Mouse (Mus musculus) adrenal gland, postnatal 14 days (tissue): ENCODE results near the gene Samsn1. TPM values are rescaled to one million over a fixed set of nuclear protein-coding genes. Genes with fewer than 3 reads are reported as not detected.
"Not testable (repeated sequence)": the region's sequence is repeated elsewhere in the genome, so short reads cannot be mapped to it uniquely, and the experiment has no call there.

ENCODE experiments used
- DNase-seq: peaks from one replicate; pipeline ENCODE4 v3.0.0; 2021; ENCODE audit warnings: mixed read lengths
- total RNA-seq: library from RNA; stranded (reverse); gene quantifications from 2 replicates; pipeline ENCODE4 v1.2.3, GENCODE M21; 2021

Samsn1 gene
- total RNA-seq, 1 experiment from 2014 or later = 1.1 TPM

GRCm38 (mm10) chr16:75875896-75876295, 146.2 kb downstream of the Samsn1 start:
- peak; percentile 17 for DNase-seq

DNA sequence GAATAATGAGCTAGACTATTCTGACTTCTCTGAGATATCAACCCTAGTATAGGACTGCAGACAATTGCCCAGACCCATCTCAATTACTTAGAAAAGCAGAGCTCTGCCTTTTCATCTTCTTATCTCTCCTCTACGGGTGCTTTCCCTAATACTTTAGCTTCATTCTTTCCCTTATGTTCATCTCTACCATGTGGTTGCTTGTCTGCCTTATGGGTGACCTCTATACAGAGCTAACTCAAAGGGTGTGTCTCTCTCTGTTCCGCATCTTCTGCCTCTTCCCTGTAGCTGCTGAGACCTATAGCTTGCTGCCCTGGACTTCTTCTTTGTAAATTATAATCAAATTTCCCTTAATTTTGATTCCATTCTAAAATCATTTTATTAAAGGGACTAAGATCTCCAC, 147.6 kb downstream of the Samsn1 start:
- DNase-seq = no peak

- DNase-seq = no peak
These were observed 149.8 kb downstream of the Samsn1 start for GRCm38 (mm10) chr16:75872241-75872640.

GRCm38 (mm10) chr16:75867400-75867799, 154.7 kb downstream of the Samsn1 start:
- no peak for DNase-seq

GRCm38 (mm10) chr16:75865505-75865904, 156.6 kb downstream of the Samsn1 start:
- DNase-seq = no peak

GRCm38 (mm10) chr16:75864673-75865072, 157.4 kb downstream of the Samsn1 start:
- no peak for DNase-seq

GRCm38 (mm10) chr16:75856343-75856742, 165.7 kb downstream of the Samsn1 start:
- no peak for DNase-seq

- DNase-seq = no peak
These were observed 166.7 kb downstream of the Samsn1 start for GRCm38 (mm10) chr16:75855402-75855801.

GRCm38 (mm10) chr16:75853556-75854271, 168.4 kb downstream of the Samsn1 start:
- no peak for DNase-seq

DNA sequence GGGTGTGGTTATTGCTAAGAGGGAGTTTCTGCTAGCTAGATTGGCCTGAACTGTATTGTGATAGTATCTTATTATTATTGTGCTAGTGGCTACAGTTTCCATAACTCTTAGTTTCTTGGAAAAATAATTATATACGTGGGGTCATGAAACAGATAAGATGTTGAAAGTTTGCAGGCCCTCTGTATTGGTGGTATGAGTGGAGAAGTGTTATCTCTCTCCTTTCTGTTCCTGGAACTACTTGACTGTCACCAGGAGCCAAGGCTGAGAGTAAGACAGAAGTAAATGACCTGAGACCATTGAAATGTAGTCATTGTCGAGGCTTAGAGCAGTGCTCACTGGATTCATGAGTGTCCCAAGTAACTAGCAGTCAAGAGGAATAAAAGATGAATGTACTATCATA, 169.6 kb downstream of the Samsn1 start:
- DNase-seq = no peak

DNA sequence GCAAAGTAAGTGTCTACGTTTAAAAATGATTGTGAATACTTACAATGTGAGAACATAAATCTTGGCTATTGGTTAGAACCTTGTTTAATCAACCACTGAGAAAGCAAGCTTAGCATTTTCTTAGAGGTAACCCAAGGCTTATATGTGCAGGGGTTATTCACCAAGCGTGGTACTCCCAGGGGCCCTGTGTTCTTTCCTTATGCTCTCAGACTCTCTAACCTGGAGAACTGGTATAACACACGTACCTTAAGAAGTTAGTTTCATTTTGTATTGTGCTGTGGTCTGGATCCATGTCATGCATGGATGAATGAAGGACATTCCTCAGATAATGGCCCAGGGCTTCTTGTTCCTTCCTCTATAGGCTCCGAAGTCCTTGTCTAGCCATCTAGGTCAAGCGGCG, 173.0 kb downstream of the Samsn1 start:
- DNase-seq = no peak

DNA sequence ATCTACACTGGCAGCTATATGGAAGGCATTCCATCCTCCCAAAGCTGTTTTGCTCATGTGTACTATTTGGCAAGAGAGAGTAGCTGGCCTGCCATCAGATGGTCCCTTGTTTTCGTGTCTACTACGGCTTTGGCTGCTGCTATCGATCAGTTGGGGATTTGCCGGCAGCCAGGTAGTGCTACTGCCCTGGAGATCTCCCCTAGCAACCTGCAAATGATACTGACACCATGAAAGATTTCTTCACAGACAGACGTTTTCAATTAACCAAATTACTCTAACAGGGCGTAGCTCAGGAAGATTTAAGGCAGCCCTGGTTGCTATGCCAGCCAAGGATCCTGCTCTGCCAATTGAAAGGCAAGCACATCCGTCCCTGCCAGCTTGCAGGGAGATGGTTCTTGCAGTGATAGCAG, 178.4 kb downstream of the Samsn1 start:
- no peak for DNase-seq

DNA sequence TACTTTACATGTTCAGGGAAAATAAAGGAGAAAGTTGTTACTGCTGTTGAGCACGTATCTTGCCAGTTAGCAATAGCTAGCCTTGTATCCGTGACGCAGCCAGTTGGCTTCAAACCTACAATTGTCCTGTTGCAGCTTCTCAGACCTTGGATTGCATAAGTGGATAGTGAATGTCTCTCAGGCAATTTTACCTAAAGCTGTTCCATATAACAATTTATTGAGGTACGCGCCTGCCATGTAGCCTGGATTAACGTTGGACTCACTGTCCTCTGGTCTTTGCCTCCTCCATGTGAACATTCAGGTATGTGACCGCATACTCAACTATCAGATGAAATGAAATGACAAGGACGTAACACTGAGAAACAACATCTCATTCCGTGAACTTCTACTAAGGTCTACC, 179.1 kb downstream of the Samsn1 start:
- no peak for DNase-seq

- no peak for DNase-seq
These were observed 179.5 kb downstream of the Samsn1 start for GRCm38 (mm10) chr16:75842569-75842968.

DNA sequence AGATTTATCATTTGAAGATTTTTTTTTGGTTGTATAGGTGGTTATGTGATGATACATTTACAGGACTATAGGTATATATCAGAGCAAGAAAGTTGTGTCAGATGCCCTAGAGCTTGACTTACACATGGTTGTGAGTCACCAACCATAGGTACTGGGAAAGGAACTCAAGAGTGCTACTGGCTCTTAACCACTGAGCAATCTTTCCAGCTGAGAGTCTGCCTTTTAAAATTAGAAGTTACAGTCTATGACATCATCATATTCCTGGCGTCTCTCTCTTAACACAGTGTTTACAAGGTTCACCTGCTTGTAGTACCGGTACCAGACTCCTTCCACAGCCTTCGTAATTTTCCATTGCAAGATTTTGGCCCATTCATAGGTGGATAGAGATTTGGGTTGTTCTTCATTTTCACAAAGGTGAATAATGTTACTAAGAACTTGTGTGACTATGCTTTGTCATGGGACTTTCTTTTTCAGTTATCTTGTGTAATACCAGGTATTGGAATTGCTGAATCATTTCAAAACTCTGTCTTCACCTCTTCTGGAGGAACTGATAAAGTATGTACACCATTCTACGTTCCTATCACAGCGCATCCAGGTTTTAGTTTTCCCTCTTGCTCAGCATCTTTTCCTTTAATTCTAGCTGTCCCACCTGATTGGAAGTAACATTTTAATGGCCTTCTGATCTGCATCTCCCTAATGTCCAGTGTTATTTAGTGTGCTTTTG, 184.2 kb downstream of the Samsn1 start:
- DNase-seq = no peak

GRCm38 (mm10) chr16:75831390-75831789, 190.7 kb downstream of the Samsn1 start:
- no peak for DNase-seq

DNA sequence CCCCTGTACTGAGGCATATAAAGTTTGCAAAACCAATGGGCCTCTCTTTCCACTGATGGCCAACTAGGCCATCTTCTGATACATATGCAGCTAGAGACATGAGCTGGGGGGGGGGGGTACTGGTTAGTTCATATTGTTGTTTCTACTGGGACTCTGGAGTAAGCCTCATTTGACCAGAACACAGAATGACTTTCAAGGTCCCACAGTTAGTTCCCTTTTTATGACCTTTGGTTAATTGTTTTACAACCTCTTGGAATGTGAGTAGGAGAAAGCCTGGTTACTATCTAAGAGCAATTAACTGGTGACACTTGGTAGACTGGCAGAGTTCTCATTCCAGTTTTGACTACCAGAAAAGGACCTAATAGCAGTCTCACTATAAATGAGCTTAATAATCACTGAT, 195.1 kb downstream of the Samsn1 start:
- DNase-seq = not testable (repeated sequence)

- no peak for DNase-seq
These were observed 195.6 kb downstream of the Samsn1 start for GRCm38 (mm10) chr16:75826498-75826897.

DNA sequence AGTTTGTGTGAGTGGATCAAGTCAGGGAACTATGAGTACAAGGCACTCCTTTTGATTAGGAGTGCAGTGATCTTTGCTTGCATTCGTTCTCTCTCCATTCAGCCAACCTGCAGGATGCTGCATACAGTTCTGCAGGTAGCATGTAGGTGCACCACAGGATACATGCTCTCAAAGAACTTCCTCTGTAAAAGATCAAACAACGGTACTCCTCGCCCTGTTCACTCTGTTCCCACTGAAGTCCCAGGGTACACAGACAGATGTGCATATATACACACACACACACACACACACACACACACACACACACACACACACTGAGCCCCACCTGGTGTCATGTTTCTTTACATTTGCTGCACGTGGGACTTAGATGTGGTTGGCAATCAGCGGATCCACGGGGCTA, 198.9 kb downstream of the Samsn1 start:
- no peak for DNase-seq

- no peak for DNase-seq
These were observed 201.1 kb downstream of the Samsn1 start for GRCm38 (mm10) chr16:75820963-75821362.
